Mouse (Mus musculus) forelimb bud, embryonic 11.5 days (tissue): ENCODE results near the gene Mgst3.
"Not testable (repeated sequence)": the region's sequence is repeated elsewhere in the genome, so short reads cannot be mapped to it uniquely, and the experiment has no call there.

Experiments used
- DNase-seq: peaks from one replicate; pipeline ENCODE4 v3.0.0-alpha.2; 2012; ENCODE audit warnings: low read depth, low spot score

The Mgst3 gene

DNA sequence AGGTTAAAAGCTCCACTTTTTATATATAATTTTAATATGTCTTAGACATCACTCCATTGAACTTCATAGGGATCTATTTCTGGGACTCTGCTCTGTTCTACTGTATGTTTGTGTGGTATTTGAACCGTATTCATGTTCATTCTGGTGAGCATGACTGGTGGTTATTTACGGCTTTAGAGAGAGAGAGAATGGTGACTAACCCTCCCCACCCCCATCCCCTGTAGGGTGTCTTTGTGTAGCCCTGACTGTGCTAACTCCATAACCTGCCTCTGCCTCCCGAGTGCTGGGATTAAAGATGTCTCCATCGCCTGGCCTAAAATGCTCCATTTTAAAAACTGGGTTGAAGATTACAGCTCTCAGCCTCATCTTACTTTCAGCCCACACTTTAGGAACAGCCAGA is 33.4 kb downstream of the Mgst3 start:
- no peak for DNase-seq

DNA sequence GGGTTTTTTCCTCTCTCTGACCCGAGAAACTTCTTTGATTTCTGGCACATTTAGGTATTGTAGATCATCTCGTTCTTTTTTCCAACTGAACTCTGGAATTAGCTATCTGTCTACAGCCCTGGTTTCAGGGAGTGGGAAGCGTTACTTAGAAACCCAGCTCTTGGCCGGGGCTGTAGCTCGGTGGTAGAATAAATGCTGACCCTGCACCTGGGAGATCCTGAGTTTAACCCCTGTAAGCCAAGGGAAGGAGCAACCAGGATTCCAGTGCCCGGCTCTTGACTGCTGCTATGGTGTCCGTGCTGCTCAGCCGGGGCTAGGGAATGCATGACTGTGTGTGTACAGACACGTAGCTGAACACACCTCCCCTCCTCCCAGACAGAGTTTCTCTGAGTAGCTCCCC is 34.9 kb downstream of the Mgst3 start:
- DNase-seq, result no peak

DNA sequence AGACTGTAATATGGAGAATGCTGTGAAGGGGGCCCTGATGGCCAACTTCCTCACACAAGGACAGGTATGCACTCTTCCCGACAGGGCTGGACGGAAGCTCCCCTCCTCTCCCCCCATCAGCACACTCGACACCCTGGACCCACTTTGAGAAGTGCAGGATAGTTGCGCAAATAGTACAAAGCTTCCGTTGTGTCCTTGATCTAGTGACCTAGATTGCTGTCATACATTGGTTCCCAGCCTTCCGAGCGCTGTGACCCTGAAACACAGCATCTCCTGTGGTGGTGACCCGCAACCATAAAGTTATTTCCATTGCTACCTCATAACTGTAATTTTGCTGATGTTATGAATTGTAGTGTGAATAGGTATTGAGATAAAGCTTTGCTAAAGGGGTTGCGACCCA is 36.3 kb downstream of the Mgst3 start:
- no peak for DNase-seq

DNA sequence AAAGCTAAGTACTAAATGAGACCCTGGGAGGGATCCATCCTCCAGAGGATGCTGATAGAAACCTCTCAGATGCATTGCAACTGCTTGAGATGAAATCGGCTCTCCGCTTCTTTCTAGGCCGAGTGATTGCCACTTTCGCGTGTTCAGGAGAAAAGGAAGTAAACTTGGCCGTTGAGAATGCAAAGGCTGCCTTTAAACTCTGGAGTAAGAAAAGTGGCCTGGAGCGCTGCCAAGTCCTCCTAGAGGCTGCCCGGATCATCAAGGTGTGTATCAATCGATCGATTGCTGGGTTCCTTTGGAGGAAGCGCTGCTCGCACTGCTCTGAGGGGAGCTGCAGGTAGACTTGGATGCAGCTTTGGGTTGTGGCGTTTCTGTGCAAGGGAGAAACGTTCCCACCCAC is 41.2 kb downstream of the Mgst3 start:
- DNase-seq, result no peak

DNA sequence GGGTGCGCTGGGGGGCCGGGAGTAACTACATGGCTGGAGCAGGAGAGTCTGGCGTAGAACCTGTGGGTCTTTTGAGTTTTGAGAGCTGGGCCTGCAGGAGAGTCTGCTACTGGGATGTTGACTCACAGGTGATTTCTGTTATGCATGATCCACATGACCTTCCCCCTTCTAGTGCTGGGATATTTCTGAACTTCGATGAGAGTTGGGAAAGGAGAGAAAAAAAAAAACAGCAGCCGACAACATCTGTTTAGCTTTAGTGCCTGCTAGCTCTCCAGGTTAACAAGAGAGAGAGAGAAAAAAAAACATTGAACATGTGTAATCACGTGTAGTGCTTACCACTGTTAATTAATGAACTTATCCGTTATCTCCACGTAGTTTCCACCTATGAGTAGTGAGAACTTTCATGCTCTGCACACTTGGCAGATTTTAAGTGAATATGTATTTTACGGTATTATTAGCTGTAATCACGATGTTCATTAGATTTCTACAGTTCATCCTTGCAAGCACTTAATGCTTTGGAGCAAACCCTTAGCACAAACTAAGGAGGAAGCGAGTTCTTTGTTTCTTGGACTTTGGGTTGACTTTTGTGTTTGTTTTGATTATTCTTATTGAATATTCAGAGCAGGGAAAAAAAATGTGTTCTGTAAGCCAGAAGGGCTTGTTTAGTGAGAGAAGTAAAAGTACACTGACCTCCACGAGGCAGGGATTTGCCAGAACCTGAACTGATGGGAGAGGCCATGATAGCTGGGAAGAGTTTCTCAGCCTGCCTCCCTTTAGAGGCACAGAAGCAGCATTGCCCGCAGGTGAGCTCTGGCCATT is 42.8 kb downstream of the Mgst3 start:
- peak; percentile 43 for DNase-seq

DNA sequence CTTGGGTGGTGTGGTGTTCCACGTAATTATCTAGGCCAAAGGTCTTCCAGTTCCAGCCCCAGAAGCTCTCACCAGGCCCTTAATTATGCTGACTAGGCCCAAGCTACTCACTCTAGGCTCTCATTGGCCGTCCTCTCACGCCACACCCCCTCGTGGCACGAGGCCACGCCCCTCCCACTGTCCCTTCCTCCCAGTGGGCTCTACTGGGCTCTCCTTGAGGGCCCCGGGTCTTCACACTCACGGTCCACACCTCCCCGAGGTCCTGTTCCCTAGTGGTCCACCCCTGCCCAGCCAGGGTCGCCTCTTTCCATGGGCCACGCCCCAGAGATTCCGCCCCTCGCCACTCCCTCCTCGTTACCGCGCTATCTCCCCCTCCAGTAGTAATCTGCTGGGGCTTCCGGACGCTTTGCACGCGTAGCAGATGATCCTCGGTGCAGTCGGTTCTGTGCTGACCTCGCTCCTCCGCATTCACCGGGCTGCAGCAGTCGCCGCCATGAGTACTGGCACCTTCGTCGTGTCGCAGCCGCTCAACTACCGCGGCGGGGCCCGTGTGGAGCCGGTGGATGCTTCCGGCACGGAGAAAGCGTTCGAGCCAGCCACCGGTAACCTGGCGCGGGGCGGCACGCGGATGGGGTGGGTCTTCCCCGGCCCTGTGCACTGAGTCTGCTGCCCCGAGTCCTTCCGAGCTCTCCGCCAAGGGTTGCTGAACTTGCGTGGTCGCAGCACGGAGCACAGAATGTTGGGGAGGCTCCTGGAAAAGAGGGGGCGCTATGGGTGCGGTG is 43.6 kb downstream of the Mgst3 start, which contains the start of gene Aldh9a1:
Gene Aldh9a1, plus strand, starts transcription at position 177 of the 782 bp plus-strand sequence.
- DNase-seq, result peak; percentile 88

DNA sequence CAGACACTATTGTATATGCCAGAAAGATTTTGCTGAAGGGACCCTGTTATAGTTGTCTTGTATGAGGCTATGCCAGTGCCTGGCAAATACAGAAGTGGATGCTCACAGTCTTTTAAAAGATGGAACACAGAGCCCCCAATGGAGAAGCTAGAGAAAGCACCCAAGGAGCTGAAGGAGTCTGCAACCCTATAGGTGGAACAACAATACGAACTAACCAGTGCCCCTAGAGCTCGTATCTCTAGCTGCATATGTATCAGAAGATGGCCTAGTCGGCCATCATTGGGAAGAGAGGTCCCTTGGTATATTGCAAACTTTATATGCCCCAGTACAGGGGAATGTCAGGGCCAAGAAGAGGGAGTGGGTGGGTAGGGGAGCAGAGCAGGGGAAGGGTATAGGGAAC is 44.4 kb downstream of the Mgst3 start:
- not testable (repeated sequence) for DNase-seq

DNA sequence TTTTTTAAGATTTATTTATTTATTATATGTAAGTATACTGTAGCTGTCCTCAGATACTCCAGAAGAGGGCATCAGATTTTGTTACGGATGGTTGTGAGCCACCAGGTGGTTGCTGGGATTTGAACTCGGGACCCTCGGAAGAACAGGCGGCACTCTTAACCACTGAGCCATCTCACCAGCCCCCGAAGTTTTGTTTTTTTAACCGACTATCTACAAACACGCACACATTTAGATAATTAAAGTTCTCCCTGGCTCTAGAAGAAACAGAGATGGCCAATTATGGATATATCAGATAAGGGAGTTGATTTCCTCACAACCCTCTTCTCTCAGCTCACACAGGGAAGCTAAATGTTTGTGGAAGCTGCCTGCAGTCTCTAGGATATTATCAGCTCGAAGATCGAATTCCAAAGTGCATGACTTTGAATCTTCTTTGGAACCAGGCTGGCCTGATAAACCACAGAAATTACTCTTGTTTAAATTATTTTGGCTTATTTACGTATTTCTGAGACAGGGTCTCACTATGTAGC is 47.6 kb downstream of the Mgst3 start:
- DNase-seq, result not testable (repeated sequence)

DNA sequence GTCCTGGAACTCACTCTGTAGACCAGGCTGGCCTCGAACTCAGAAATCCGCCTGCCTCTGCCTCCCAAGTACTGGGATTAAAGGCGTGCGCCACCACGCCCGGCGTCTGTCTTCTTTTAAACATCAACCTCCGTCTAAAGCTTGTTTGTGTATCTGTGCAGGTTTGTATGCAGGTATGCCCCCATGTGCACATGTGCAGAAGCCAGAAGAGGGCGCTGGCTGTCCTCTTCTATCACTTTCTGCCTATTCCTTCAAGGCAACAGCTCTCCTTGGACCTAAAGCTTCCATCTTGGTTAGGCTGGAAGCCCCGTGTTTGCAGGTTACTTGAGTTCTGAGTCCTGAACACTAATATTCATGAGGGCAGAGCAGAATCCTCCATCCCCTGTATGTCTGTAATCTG is 50.8 kb downstream of the Mgst3 start:
- DNase-seq, result no peak

DNA sequence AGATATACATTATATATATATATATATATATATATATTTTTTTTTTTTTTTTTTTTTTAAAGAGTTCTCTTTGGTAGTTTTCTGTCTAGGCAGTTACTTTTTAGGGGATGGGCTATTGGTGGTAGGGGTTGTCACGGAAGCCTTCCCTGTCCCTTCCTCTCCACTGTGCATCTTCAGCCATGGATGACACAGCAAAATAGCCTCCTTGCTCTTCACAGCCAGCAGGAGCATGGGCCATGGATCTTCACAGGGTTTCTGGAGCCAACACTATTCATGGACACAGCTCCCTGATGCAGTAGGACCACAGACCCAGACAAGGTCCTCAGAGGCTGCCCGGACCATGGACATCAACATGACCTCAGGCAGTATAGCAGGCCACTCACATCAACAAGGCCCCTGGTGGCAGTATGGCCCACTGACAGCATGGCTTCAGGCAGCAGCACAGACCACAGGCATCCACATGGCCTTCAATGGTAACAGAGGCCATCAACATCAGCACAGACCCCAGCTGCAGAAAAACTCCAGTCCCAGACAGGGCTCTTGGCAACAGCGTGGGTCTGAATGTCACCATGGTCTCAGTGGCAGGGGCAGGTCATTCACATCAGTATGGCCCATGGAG is 52.6 kb downstream of the Mgst3 start:
- no peak for DNase-seq

DNA sequence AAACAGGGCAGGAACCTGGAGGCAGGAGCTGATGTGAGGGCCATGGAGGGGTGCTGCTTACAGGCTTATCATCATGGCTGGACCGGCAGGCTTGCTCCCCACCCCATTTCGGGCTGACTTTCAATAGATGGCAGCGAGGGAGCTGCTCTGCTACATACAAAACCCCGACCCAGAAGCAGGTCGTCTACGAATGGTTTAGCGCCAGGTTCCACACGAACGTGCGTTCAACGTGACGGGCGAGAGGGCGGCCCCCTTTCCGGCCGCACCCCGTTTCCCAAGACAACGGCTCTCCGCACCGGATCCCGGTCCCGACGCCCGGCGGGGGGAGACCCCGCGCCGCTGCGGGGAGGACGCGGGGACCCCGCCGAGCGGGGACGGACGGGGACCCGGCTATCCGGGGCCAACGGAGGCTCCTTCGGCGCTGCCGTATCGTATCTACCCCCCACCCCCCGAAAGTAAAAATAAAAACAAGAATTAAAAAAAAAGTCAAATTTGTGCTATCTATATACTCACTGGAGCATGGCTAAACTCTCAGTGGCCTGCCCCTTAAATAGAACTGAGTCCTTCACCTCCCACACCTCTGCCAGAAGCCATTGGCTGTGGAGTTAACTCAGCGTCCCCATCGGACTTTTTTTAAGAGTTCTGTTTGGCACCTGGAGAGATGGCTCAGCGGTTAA is 53.4 kb downstream of the Mgst3 start:
- DNase-seq, result no peak

DNA sequence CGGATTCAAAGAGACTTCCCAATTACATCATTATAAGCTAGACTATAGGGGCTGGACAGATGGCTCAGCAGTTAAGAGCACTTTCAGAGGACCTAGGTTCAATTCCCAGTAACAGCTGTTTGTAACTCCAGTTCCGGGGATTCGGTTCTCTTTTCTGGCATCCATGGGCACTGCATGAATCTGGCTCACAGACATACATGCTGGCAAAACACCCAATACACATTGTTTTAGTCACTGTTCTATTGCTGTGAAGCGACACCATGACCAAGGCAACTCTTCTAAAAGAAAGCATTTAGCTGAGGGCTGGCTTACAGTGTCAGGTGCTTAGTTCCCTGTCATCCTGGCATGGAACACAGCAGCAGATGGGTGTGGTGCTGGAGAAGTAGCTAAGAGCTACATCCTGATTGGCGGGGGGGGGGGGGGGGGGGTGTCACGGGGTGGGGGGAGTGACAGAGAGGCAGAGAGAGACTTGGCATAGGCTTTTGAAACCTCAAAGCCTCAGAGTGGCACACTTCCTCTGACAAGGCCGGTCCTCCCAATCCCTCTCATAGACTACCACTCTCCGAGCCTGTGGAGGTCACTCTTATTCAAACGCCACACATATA is 54.4 kb downstream of the Mgst3 start:
- no peak for DNase-seq

DNA sequence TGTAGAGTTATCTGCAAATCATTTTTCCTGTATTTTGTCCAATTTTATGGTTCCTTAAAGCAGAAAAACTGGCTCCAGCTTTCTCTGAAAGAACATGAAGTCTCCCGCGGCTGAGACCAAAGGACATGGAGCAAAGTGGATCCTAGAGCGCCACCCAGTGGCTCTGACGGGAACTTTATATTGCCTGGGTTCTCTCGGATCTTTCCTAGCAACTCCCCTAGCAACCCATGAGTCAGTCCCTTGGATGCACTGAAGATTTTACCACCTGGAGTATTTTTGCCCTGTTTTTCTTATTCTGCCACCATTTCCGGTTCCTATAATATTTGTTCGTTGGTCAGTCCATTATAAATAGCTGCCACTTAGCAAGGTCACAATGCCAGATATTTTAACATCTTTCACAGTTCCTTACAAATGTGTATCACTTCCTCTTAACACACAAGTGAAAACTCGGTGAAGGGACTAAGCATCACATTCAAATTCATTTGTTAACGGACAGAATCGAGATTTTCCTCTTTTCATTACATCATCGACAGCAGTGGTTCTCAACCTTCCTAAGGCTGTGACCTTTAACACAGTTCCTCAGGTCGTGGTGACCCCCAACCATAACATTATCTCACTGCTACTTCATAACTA is 56.1 kb downstream of the Mgst3 start:
- DNase-seq, result peak; percentile 91

DNA sequence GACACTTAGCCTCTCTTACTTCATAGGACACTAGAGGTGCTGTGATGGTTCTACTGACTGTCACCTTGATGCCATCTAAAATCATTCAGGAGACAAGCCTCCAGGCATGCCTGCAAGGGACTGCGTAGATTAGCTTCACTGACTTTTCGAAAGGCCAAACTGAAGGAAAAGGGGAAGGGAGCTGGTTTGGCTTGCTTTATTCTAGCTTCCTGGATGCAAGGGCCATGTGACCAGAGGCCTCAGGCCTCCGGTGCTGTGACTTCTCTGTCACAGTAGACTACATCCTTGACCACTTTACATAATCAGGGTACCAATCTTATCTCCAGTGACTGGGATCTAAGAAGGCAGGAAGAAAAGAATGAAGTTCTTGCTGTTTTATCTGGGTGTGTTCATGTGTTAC is 57.2 kb downstream of the Mgst3 start:
- no peak for DNase-seq

DNA sequence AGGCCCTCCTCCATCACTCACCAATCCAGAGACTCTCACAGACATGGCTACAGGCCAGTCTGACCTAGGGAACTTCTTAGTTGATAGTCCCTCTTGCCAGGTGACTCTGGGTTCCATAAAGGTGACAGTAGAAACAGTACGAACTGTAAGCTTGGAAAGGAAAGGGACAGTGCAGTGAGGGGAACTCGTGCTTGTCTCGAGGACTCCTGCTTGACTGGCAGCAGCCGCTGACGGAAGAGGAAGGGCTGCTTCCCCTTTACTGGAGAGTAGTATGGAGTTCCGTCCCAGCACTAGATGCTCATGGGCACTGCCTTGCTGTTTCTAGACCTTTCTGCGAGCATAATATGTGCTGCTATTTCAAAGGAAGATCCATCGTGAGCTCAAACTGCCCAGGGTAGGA is 62.5 kb downstream of the Mgst3 start:
- no peak for DNase-seq

DNA sequence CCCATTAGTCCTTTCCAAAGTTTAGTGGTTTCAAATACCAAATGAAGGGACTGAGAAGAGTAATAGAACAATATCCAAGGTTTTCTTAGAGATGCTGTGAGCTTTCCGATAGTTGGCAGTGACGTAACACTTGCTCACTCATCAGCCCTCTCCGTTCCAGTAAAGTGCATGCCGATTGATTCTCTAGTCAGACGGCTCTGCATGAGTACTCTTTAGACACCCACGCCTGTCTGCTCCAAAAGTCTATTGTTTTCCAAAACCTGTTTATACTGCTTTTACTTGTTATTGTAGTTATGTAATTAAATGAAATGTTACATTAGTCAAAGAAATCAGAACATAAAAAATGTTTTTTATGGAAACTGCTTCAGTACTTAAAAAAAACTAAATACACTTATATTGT is 64.9 kb downstream of the Mgst3 start:
- DNase-seq, result no peak
